Mouse (Mus musculus) liver, adult 2 months (tissue): ENCODE measurements at regions not wholly inside any gene's neighbourhood (a gene's known extent, or its start where the extent isn't known, plus 50 kb on each side); places are given as distances from the start of the nearest gene placed in this dataset.

Source experiments
- DNase-seq: peaks from one replicate; pipeline ENCODE4 v3.0.0-alpha.2; 2011; ENCODE audit warnings: low read depth, low spot score; ENCODE audit errors: extremely low read depth
- H3K27ac ChIP-seq: fragments of 200-500 bp; replicated peaks from 2 replicates; pipeline ENCODE4 v1.5.1; 2012; ENCODE audit warnings: low read depth, mild to moderate bottlenecking, control low read depth, inconsistent platforms, low read length; ENCODE audit not compliant: insufficient read depth
- H3K27me3 ChIP-seq: fragments of 200-500 bp; 2 replicates; pipeline ENCODE4 v1.6.1; 2012; ENCODE audit warnings: mild to moderate bottlenecking, moderate library complexity, low read length, inconsistent platforms; ENCODE audit not compliant: control insufficient read depth, insufficient read depth
- H3K36me3 ChIP-seq: fragments of 200-500 bp; 2 replicates; pipeline ENCODE4 v1.6.1; 2012; ENCODE audit warnings: low read length, inconsistent platforms; ENCODE audit not compliant: control insufficient read depth, insufficient read depth
- H3K4me1 ChIP-seq: fragments of 200-500 bp; 2 replicates; pipeline ENCODE4 v1.6.1; 2011; ENCODE audit warnings: low read length; ENCODE audit not compliant: control insufficient read depth, insufficient read depth
- H3K4me3 ChIP-seq: fragments of 200-500 bp; 2 replicates; pipeline ENCODE4 v1.5.1; 2011; ENCODE audit warnings: low read depth, mild to moderate bottlenecking, control low read depth, low read length, moderate library complexity; ENCODE audit not compliant: insufficient read depth
- H3K79me2 ChIP-seq: fragments of 200-500 bp; 2 replicates; pipeline ENCODE4 v1.6.1; 2012; ENCODE audit warnings: inconsistent platforms, mild to moderate bottlenecking, low read length, moderate library complexity; ENCODE audit not compliant: control insufficient read depth, insufficient read depth
- H3K9ac ChIP-seq: fragments of 200-500 bp; 2 replicates; pipeline ENCODE4 v1.6.1; 2012; ENCODE audit warnings: low read depth, mild to moderate bottlenecking, control low read depth, inconsistent platforms, low read length
- CTCF ChIP-seq: fragments of 200-500 bp; IDR thresholded peaks from 2 replicates; pipeline ENCODE4 v1.5.1; 2011; ENCODE audit warnings: low read depth, low read length, control low read depth
- POLR2A ChIP-seq: fragments of 200-500 bp; IDR thresholded peaks from 2 replicates; pipeline ENCODE4 v1.6.1; 2011; ENCODE audit warnings: low read length, control low read depth; ENCODE audit not compliant: insufficient read depth; ENCODE audit errors: extremely low read depth
- WGBS: fragments of 180-500 bp; shearing (Covaris S2); methylation state at CpG from one replicate; pipeline ENCODE4 v1.1.7; 2018; 5-methylcytosine and 5-hydroxymethylcytosine counted together

- H3K4me3 ChIP-seq, result no peak overlapping the region
- H3K27ac ChIP-seq, result no peak overlapping the region
- no peaks in the 10 kb centered on the region for H3K27me3 ChIP-seq
- no peak for DNase-seq
- no peaks in the 10 kb centered on the region for H3K79me2 ChIP-seq
- H3K9ac ChIP-seq, result no peak overlapping the region
- no peaks in the 10 kb centered on the region for H3K36me3 ChIP-seq
- H3K4me1 ChIP-seq, result no peaks in the 10 kb centered on the region
- TF ChIP-seq CTCF (no peak), POLR2A (no peak)
Observed at GRCm38 (mm10) chr17:82367876-82368275, 629.7 kb upstream of the Slc8a1 start.

GRCm38 (mm10) chr17:82366001-82366400, 627.8 kb upstream of the Slc8a1 start:
- Histone ChIP-seq H3K4me3 (no peak overlapping the region), H3K27me3 (no peaks in the 10 kb centered on the region), H3K9ac (no peak overlapping the region), H3K36me3 (no peaks in the 10 kb centered on the region), H3K4me1 (no peaks in the 10 kb centered on the region), H3K27ac (no peak overlapping the region), H3K79me2 (no peaks in the 10 kb centered on the region)
- 79% methylated on average over 4 of the region's 4 CpGs for WGBS
- no peak for TF ChIP-seq POLR2A
- no peak for TF ChIP-seq CTCF
- no peak for DNase-seq

GRCm38 (mm10) chr17:82348636-82349035, 610.5 kb upstream of the Slc8a1 start:
- H3K27me3 ChIP-seq, result no peaks in the 10 kb centered on the region
- H3K79me2 ChIP-seq, result no peaks in the 10 kb centered on the region
- H3K4me3 ChIP-seq, result no peak overlapping the region
- H3K36me3 ChIP-seq, result no peaks in the 10 kb centered on the region
- no peak overlapping the region for H3K9ac ChIP-seq
- no peaks in the 10 kb centered on the region for H3K4me1 ChIP-seq
- H3K27ac ChIP-seq, result no peak overlapping the region
- no peak for TF ChIP-seq POLR2A
- TF ChIP-seq CTCF, result no peak
- no peak for DNase-seq

- Histone ChIP-seq H3K27me3 (no peaks in the 10 kb centered on the region), H3K9ac (no peak overlapping the region), H3K27ac (no peak overlapping the region), H3K79me2 (no peaks in the 10 kb centered on the region), H3K4me3 (no peak overlapping the region), H3K36me3 (no peaks in the 10 kb centered on the region), H3K4me1 (no peaks in the 10 kb centered on the region)
- 86% methylated on average over 5 of the region's 5 CpGs for WGBS
- no peak for DNase-seq
- TF ChIP-seq CTCF (no peak), POLR2A (no peak)
Observed at GRCm38 (mm10) chr17:82331429-82331828, 593.3 kb upstream of the Slc8a1 start.

- DNase-seq, result no peak
- Histone ChIP-seq H3K4me1 (no peaks in the 10 kb centered on the region), H3K4me3 (no peak overlapping the region), H3K27ac (no peak overlapping the region), H3K9ac (no peak overlapping the region), H3K79me2 (no peaks in the 10 kb centered on the region), H3K27me3 (no peaks in the 10 kb centered on the region), H3K36me3 (no peaks in the 10 kb centered on the region)
- WGBS, result 82% methylated on average over 5 of the region's 5 CpGs
- TF ChIP-seq POLR2A (no peak), CTCF (no peak)
Observed at GRCm38 (mm10) chr17:82312191-82312590, 574.0 kb upstream of the Slc8a1 start.

GRCm38 (mm10) chr17:82306347-82306746, 568.2 kb upstream of the Slc8a1 start:
- no peak overlapping the region for H3K27ac ChIP-seq
- no peak overlapping the region for H3K4me3 ChIP-seq
- no peaks in the 10 kb centered on the region for H3K4me1 ChIP-seq
- no peaks in the 10 kb centered on the region for H3K36me3 ChIP-seq
- no peak for DNase-seq
- TF ChIP-seq POLR2A (no peak), CTCF (no peak)
- no peaks in the 10 kb centered on the region for H3K27me3 ChIP-seq
- H3K79me2 ChIP-seq, result no peaks in the 10 kb centered on the region
- H3K9ac ChIP-seq, result no peak overlapping the region

- TF ChIP-seq POLR2A (no peak), CTCF (no peak)
- Histone ChIP-seq H3K27me3 (no peaks in the 10 kb centered on the region), H3K79me2 (no peaks in the 10 kb centered on the region), H3K4me3 (no peak overlapping the region), H3K27ac (no peak overlapping the region), H3K9ac (no peak overlapping the region), H3K4me1 (no peaks in the 10 kb centered on the region), H3K36me3 (no peaks in the 10 kb centered on the region)
- 68% methylated on average over 3 of the region's 3 CpGs for WGBS
- no peak for DNase-seq
Observed at GRCm38 (mm10) chr17:82277728-82278127, 539.6 kb upstream of the Slc8a1 start.
